Mouse (Mus musculus) thymus, postnatal 10 days (tissue): ENCODE data around the gene Atf2.
A peak's percentile ranks its signal among the peaks of the same experiment; 100 is the strongest.
"Not testable (repeated sequence)": the region's sequence is repeated elsewhere in the genome, so short reads cannot be mapped to it uniquely, and the experiment has no call there.

ENCODE experiments used
- DNase-seq, 2 experiments: peaks; one replicate each; pipeline ENCODE4 v3.0.0; 2021; ENCODE audit warnings: low spot score in 2 of 2

Atf2 gene

DNA sequence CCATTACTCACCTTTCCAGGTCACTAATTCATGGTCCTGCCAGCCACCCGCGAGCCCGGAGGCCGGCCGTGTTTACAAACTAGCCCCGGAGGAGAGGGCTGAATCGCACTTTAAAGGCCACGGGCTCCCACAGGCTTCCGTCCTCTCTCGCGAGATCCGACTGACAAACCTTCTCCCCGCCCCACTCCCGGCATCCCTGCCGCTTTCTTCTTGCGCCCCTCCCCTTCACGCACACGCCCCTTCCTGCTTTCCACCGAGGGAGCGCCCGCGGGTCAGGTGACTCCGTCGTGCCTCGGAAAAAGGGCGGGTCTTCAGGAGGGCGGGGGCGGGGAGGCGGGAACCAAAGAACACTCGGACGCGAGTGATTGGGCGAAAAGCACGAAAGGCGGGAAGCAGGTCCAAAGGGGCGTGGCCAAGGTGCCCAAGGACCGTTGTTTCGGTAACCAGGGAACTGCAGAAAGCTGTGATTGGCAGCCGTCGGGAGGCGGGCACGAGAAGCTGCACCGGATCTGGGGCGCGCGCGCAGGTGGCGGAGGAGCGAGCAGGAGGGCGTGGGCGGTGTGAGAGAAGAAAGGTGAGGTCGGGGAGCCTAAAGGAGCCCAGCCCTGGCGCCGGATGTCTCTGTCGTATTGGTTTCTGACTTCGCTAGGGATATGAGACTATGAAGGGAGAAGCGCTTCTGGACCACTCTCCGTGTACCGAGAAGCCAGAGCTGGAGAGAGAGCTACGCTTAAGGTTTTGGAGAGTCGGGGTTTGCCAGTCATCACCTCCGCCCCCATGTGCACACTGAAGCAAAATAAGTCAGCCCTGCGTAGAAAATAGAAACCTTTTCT, at the start of gene Atf2:
Atf2 (minus strand) TSS at position 176 of the 833 bp plus-strand sequence.
- DNase-seq = peak; percentile 99 to 100

GRCm38 (mm10) chr2:73941281-73941680, 48.8 kb upstream of the Atf2 start:
- DNase-seq = no peak

DNA sequence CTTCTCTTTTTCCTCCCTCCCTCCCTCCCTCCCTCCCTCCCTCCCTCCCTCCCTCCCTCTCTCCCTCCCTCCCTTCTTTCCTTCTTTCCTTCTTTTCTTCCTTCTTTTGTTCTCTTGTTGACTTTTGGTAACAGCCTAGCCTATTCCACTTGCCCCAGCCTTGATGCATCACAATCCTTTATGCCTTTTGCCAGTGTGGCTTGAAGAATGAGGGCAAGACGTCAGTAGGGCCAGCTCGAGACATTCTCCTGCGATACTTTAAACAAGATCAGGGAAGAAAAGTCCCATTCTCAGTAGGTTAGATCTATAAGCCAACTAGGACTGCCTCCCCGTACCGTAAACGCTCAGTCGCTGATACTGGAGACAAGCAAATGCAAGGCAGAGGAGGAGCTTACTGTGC, 48.0 kb upstream of the Atf2 start:
- no peak for DNase-seq

DNA sequence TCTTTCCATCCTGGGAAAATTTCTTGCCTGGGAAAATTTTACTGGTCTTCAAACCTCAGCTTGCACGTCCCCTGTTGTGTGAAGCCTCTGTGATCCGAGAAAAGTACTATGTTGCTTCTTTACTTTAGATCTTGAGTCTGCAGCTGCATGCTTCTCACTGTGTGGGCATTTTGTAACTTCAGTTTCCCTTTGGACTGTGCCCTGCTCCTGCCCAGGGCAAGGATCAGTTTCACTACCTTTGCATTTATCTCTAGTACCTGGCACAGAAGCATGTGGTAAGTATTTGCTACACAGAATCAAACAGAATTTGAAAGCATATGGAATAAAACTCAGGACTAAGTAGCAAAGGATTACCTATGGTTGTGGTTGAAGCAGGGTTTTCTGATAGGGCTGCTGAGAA, 46.5 kb upstream of the Atf2 start:
- no peak for DNase-seq

GRCm38 (mm10) chr2:73932676-73933313, 40.4 kb upstream of the Atf2 start:
- no peak for DNase-seq

DNA sequence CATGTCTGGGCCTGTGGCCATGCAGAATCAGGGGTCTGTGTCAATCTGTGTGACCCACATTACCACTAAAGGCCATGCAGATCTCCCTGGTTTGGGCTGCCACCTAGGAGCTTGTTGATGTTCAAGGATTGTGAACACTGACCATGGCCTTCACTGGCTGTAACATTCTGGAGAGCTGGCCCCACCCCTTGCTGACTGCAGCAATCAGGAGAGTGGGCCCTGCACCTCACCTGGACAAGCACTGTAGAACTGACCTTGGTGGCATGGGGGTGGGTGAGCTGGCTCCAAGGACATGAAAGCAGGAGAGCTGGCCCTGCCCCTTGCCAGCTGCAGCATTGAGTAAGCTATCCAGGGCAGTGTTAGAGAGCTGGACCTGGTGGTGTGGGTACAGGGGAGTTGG, 35.3 kb upstream of the Atf2 start:
- no peak for DNase-seq

GRCm38 (mm10) chr2:73925539-73925938, 33.1 kb upstream of the Atf2 start:
- DNase-seq = no peak

DNA sequence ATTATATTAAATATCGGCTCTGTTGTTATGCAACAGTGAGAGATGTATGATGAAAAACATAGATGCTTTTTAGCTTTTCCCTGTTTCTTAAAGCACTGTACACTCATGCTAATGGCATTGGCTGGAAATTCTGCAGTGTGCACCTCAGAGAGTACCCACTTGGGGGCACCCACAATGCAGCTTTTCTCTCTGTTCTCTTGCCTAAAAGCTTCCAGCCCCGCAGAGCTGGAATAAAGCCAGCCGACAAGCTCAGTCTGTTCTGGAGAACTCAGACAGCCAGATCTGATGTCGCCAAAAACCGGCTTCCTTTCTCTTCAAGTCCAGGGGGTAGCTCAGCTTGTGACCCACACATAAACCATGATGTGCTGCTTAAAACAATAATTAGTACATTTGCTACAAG, 32.6 kb upstream of the Atf2 start:
- DNase-seq = peak in 1 of 2 experiments; percentile 22

DNA sequence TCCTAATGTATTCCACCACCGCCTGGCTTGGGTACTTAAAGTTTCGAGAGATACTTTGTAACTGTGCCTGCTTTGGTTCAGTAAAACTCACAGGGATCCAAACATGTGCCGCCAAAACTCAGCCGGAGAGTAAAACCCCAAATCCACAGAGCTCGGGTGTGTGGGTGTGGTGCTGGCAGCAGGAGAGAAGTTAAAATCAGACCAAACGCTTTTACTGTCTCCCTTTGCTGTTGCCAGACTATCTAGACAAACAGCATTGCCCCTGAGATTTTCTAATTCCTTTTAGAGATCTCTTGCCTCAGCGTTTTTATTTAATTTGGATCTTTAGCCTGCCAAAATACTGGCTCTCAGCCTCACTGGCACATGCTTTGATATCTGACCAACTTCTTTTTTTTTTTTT, 27.2 kb upstream of the Atf2 start:
- no peak for DNase-seq

GRCm38 (mm10) chr2:73912264-73912663, 19.8 kb upstream of the Atf2 start:
- DNase-seq = no peak

DNA sequence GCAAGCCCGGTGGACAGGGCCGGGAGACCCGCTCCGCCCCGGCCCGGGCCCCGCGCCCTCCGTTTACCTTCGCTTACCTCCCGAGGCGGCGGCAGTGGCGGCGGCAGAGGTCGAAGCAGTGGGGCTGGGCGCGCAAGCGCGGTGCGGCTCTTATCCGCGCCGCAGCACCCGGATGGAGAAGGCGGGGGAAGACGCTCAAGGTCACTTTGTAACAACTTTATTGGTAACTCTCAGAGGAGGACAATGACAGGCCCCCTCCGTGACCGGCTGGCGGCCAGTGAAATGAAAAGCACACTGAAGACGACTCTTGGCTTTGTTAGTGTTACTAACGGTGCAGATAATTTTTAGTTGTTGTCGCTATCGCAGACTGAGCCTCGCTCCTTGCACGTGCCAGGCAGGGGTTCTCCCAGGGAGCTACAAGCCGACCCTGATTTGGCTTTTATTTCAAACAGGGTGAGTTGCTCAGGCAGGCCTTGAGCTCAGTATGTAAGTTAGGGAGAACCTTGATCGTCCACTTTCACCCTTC, 18.8 kb upstream of the Atf2 start, which contains the start of gene Atp5g3:
Atp5g3 (minus strand) TSS at position 152 of the 526 bp plus-strand sequence.
- DNase-seq = peak; percentile 89 to 90

- peak; percentile 52 to 56 for DNase-seq
These were observed 18.2 kb upstream of the Atf2 start for GRCm38 (mm10) chr2:73910571-73911174.

DNA sequence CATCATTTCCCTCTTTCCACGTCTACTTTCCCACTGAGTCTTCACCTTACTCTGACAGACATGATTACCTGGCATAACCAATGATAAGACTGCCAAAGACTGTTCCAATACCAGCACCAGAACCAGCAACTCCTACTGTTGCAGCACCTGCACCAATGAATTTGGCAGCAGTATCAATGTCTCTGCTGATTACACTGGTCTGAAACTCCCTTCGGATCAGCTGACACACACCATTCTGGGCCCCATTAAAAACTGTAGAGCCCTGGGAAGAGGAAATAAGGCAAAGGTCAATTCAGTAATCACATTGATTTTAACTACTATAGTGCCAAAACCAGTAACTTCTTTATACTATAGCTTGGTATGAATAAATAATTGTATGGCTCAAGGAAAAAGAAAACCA, 16.7 kb upstream of the Atf2 start:
- DNase-seq = no peak

- DNase-seq = not testable (repeated sequence)
These were observed 12.2 kb upstream of the Atf2 start for GRCm38 (mm10) chr2:73904679-73905078.

DNA sequence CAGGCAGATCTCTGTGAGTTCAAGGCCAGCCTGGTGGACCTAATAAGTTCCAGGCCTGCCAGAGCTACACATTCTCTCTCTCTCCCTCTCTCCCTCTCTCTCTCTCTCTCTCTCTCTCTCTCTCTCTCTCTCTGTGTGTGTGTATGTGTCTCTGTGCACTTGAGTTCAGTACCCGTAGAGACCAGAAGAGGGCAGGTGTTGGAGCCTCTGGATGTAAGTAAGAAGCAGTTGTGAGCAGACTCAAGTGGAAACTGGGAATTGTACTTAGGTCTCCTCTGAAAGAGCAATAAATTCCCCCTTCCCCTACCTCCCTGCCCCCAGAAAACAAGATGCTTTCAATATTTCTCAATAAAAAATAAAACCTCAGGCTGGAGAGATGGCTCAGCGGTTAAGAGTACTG, 11.1 kb upstream of the Atf2 start:
- no peak for DNase-seq

GRCm38 (mm10) chr2:73902328-73902727, 9.9 kb upstream of the Atf2 start:
- DNase-seq = not testable (repeated sequence)

GRCm38 (mm10) chr2:73901169-73901568, 8.7 kb upstream of the Atf2 start:
- no peak for DNase-seq

GRCm38 (mm10) chr2:73900364-73900763, 7.9 kb upstream of the Atf2 start:
- no peak for DNase-seq

- not testable (repeated sequence) for DNase-seq
These were observed 4.5 kb upstream of the Atf2 start for GRCm38 (mm10) chr2:73896919-73897318.

DNA sequence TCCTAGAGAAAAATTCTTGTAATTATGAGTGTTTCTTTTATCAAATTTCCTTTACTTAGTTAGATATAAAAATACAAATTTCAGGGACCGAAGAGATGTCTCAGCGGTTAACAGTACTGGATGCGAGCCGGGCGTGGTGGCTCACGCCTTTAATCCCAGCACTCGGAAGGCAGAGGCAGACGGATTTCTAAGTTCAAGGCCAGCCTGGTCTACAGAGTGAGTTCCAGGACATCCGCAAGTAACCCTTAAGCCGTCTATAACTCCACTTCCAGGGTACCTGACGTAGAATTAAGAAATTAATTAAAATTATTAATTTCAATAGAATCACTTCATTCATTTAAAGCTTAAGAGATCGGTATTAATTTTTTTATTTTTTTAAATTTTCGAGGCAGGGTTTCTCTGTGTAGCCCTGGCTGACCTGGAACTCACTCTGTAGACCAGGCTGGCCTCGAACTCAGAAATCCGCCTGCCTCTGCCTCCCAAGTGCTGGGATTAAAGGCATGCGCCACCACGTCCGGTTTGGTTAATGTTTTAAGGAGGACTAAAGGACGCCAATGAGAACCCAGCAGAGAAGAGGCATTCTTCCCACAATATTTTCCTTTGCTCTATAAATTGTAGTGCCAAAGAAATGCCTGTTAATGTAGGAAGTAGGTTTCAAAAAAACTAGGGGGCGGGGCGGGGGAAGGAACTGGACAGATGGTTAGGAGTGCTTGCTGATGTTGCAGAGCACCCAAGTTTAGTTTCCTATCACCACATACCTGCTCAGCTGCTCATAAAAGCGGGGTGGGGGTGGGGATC, 1.2 kb upstream of the Atf2 start:
- DNase-seq = no peak

GRCm38 (mm10) chr2:73891701-73892463, 557 bp downstream of the Atf2 start:
- DNase-seq = no peak
